Mouse (Mus musculus) kidney, adult 8-10 months (tissue): Measurements from ENCODE around the gene Rnf220.
"Not testable (repeated sequence)": the region's sequence is repeated elsewhere in the genome, so short reads cannot be mapped to it uniquely, and the experiment has no call there.

ENCODE experiments used
- DNase-seq, 2 experiments: peaks; one replicate each; pipeline ENCODE4 v3.0.0; 2022

Gene Rnf220

GRCm38 (mm10) chr4:117262101-117262913 lies 234.5 kb downstream of the Rnf220 start:
- no peak for DNase-seq

- DNase-seq, result no peak
These were observed 235.6 kb downstream of the Rnf220 start for GRCm38 (mm10) chr4:117261222-117261621.

- DNase-seq, result not testable (repeated sequence)
These were observed 236.9 kb downstream of the Rnf220 start for GRCm38 (mm10) chr4:117259909-117260308.

GRCm38 (mm10) chr4:117254672-117255071 lies 242.2 kb downstream of the Rnf220 start:
- peak in 1 of 2 experiments; percentile 38 for DNase-seq

GRCm38 (mm10) chr4:117254017-117254627 lies 242.7 kb downstream of the Rnf220 start:
- no peak for DNase-seq

- DNase-seq, result no peak
These were observed 243.4 kb downstream of the Rnf220 start for GRCm38 (mm10) chr4:117253218-117254016.

GRCm38 (mm10) chr4:117252755-117253154 lies 244.1 kb downstream of the Rnf220 start:
- peak; percentile 51 to 53 for DNase-seq

- DNase-seq, result peak in 1 of 2 experiments; percentile 45
These were observed 244.5 kb downstream of the Rnf220 start for GRCm38 (mm10) chr4:117252351-117252750.

GRCm38 (mm10) chr4:117251801-117252316 lies 245.0 kb downstream of the Rnf220 start, which contains the start of the genes Tmem53 and Armh1:
Gene Tmem53, plus strand, starts transcription at chr4:117251951.
Gene Armh1, minus strand, starts transcription at chr4:117252125.
- peak; percentile 93 for DNase-seq

GRCm38 (mm10) chr4:117250982-117251381 lies 245.9 kb downstream of the Rnf220 start:
- no peak for DNase-seq

GRCm38 (mm10) chr4:117240867-117241266 lies 256.0 kb downstream of the Rnf220 start:
- DNase-seq, result peak; percentile 50 to 55

GRCm38 (mm10) chr4:117239153-117239552 lies 257.7 kb downstream of the Rnf220 start:
- DNase-seq, result peak; percentile 44 to 51

GRCm38 (mm10) chr4:117235822-117236221 lies 261.0 kb downstream of the Rnf220 start:
- DNase-seq, result no peak

- DNase-seq, result no peak
These were observed 262.6 kb downstream of the Rnf220 start for GRCm38 (mm10) chr4:117234166-117234741.

- DNase-seq, result no peak
These were observed 265.6 kb downstream of the Rnf220 start for GRCm38 (mm10) chr4:117231208-117231607.

GRCm38 (mm10) chr4:117230331-117230730 lies 266.5 kb downstream of the Rnf220 start:
- no peak for DNase-seq

- no peak for DNase-seq
These were observed 267.3 kb downstream of the Rnf220 start for GRCm38 (mm10) chr4:117229590-117229989.

- no peak for DNase-seq
These were observed 271.6 kb downstream of the Rnf220 start for GRCm38 (mm10) chr4:117225250-117225649.

- no peak for DNase-seq
These were observed 272.7 kb downstream of the Rnf220 start for GRCm38 (mm10) chr4:117224122-117224521.

- no peak for DNase-seq
These were observed 273.9 kb downstream of the Rnf220 start for GRCm38 (mm10) chr4:117223001-117223400.

GRCm38 (mm10) chr4:117221836-117222235 lies 275.0 kb downstream of the Rnf220 start:
- DNase-seq, result no peak
